Mouse (Mus musculus): ENCODE measurements around the gene Ociad1. TPM values are rescaled to one million over a fixed set of nuclear protein-coding genes. Genes with fewer than 3 reads are reported as not detected.

The Ociad1 gene
- polyA plus RNA-seq, 1 experiment from 2014 or later: 148 TPM

- no peak for ATAC-seq (ENCODE audit: low FRiP score)
- no peak overlapping the region for H3K27ac ChIP-seq (ENCODE audit: low read depth, low read length)
Observed at GRCm38 (mm10) chr5:73353978-73354377, 61.4 kb downstream of the Ociad1 start.

DNA sequence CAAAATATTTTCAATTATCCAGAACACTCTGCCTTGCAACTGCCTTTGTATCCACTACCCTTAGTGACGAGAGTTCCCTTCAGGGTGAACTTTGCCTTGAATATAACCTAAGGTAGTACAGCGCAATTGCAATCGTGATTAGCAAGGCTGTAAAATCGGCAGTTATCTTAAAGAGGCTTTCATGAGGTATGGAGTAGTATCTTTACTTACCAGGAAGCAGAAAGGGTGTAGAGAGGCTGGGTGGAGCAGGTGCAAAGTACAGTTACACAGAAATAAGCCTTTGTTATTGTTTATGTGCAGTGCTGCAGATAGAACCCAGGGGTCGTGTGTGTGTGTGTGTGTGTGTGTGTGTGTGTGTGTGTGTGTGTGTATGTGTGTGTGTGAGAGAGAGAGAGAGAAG, 62.8 kb downstream of the Ociad1 start:
- no peak overlapping the region for H3K4me2 ChIP-seq (replicated peaks; ENCODE audit: low read depth, low read length)
- no peaks in the 10 kb centered on the region for H3K9me3 ChIP-seq (ENCODE audit: control insufficient read depth, low read length)
- H3K4me3 ChIP-seq (ENCODE audit: low read depth, low read length): no peak overlapping the region
- H3K27me3 ChIP-seq (ENCODE audit: control insufficient read depth, insufficient read depth, low read length): 0 out of 2 replicates have a peak, but pooled peaks cover 2% of the 10 kb centered on the region
- no peak overlapping the region for H3K27ac ChIP-seq (ENCODE audit: low read depth, low read length)
- DNase-seq (ENCODE audit: low spot score): no peak
- no peak for ATAC-seq (ENCODE audit: low FRiP score)
- no peaks in the 10 kb centered on the region for H3K36me3 ChIP-seq (ENCODE audit: control insufficient read depth, insufficient read depth, low read length)
- H3K4me1 ChIP-seq (replicated peaks; ENCODE audit: control insufficient read depth, insufficient read depth, low read length): no peaks in the 10 kb centered on the region
- H3K9ac ChIP-seq (ENCODE audit: low read depth, low read length): no peak overlapping the region
- WGBS: 83% methylated on average over 5 of the region's 5 CpGs

More at GRCm38 (mm10) chr5:73353978-73354377, 61.4 kb downstream of the Ociad1 start:
- Histone ChIP-seq H3K9me3 (ENCODE audit: control insufficient read depth, low read length) (no peaks in the 10 kb centered on the region), H3K9ac (ENCODE audit: low read depth, low read length) (no peak overlapping the region), H3K36me3 (ENCODE audit: control insufficient read depth, insufficient read depth, low read length) (no peaks in the 10 kb centered on the region), H3K4me3 (ENCODE audit: low read depth, low read length) (no peak overlapping the region), H3K4me1 (replicated peaks; ENCODE audit: control insufficient read depth, insufficient read depth, low read length) (no peaks in the 10 kb centered on the region), H3K27me3 (ENCODE audit: control insufficient read depth, insufficient read depth, low read length) (no peaks in the 10 kb centered on the region), H3K4me2 (replicated peaks; ENCODE audit: low read depth, low read length) (no peak overlapping the region)
- WGBS: 78% methylated on average over 3 of the region's 3 CpGs
- DNase-seq (ENCODE audit: low spot score): no peak

DNA sequence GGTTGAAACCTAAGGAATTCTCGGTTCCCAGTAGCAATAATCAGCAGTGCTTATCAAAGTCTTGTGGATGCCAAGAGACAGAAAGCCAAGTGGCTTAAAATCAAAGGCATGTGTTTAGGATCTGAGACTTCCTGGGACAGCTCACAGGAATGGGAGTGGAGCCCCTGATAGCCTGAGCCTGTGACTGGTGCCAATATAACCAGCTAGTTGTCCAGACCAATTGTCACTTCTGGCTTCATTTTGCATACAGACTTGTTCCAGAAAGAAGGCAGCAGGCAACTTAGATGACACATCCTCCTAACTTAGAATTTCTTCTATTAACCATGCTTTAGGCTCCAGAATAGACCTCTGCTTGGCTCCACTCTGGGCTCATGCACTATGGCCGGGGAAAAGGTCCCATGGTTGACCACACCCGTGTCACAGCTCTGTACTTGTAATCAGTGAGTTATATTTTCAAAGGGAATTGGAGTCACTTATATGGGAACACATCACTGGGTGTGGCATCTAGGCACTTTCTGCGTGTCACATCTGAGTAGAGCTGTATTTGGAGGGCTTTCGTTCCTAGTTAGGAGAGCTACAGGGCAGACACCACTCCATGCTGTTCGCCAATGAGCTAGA, 66.7 kb downstream of the Ociad1 start:
- Histone ChIP-seq H3K9me3 (ENCODE audit: control insufficient read depth, low read length) (no peaks in the 10 kb centered on the region), H3K9ac (ENCODE audit: low read depth, low read length) (no peak overlapping the region), H3K36me3 (ENCODE audit: control insufficient read depth, insufficient read depth, low read length) (no peaks in the 10 kb centered on the region), H3K4me3 (ENCODE audit: low read depth, low read length) (no peak overlapping the region), H3K27ac (ENCODE audit: low read depth, low read length) (no peak overlapping the region), H3K4me2 (replicated peaks; ENCODE audit: low read depth, low read length) (no peak overlapping the region), H3K4me1 (replicated peaks; ENCODE audit: control insufficient read depth, insufficient read depth, low read length) (no peaks in the 10 kb centered on the region), H3K27me3 (ENCODE audit: control insufficient read depth, insufficient read depth, low read length) (0 out of 2 replicates have a peak, but pooled peaks cover 2% of the 10 kb centered on the region)
- WGBS: 85% methylated on average over 6 of the region's 6 CpGs
- DNase-seq (ENCODE audit: low spot score) (no peak), ATAC-seq (ENCODE audit: low FRiP score) (no peak)

- 0 out of 2 replicates have a peak overlapping the region, but pooled peaks have one; percentile 8 for H3K4me3 ChIP-seq (ENCODE audit: low read depth, low read length)
- H3K9me3 ChIP-seq (ENCODE audit: control insufficient read depth, low read length): no peaks in the 10 kb centered on the region
- 29% methylated on average over 12 of the region's 12 CpGs for WGBS
- no peaks in the 10 kb centered on the region for H3K4me1 ChIP-seq (replicated peaks; ENCODE audit: control insufficient read depth, insufficient read depth, low read length)
- 0 out of 2 replicates have a peak, but pooled peaks cover 2% of the 10 kb centered on the region for H3K27me3 ChIP-seq (ENCODE audit: control insufficient read depth, insufficient read depth, low read length)
- no peaks in the 10 kb centered on the region for H3K36me3 ChIP-seq (ENCODE audit: control insufficient read depth, insufficient read depth, low read length)
- no peak overlapping the region for H3K27ac ChIP-seq (ENCODE audit: low read depth, low read length)
- no peak overlapping the region for H3K9ac ChIP-seq (ENCODE audit: low read depth, low read length)
- DNase-seq (ENCODE audit: low spot score) (peak; percentile 25), ATAC-seq (ENCODE audit: low FRiP score) (0 out of 2 replicates have a peak, but pooled peaks have one; percentile 43)
- H3K4me2 ChIP-seq (replicated peaks; ENCODE audit: low read depth, low read length): peak overlapping the region; percentile 17; the same call in 1 of the 2 replicates
Observed at GRCm38 (mm10) chr5:73359752-73360141, 67.2 kb downstream of the Ociad1 start.

GRCm38 (mm10) chr5:73360240-73360639, 67.7 kb downstream of the Ociad1 start:
- 22% methylated on average over 12 of the region's 12 CpGs for WGBS
- no peak for ATAC-seq (ENCODE audit: low FRiP score)
- Histone ChIP-seq H3K4me1 (replicated peaks; ENCODE audit: control insufficient read depth, insufficient read depth, low read length) (no peaks in the 10 kb centered on the region), H3K4me2 (replicated peaks; ENCODE audit: low read depth, low read length) (no peak overlapping the region), H3K36me3 (ENCODE audit: control insufficient read depth, insufficient read depth, low read length) (no peaks in the 10 kb centered on the region), H3K9me3 (ENCODE audit: control insufficient read depth, low read length) (no peaks in the 10 kb centered on the region), H3K27ac (ENCODE audit: low read depth, low read length) (no peak overlapping the region), H3K9ac (ENCODE audit: low read depth, low read length) (no peak overlapping the region), H3K4me3 (ENCODE audit: low read depth, low read length) (0 out of 2 replicates have a peak overlapping the region, but pooled peaks have one; percentile 8), H3K27me3 (ENCODE audit: control insufficient read depth, insufficient read depth, low read length) (0 out of 2 replicates have a peak, but pooled peaks cover 2% of the 10 kb centered on the region)
- no peak for DNase-seq (ENCODE audit: low spot score)

GRCm38 (mm10) chr5:73362338-73362737, 69.8 kb downstream of the Ociad1 start:
- Histone ChIP-seq H3K4me2 (replicated peaks; ENCODE audit: low read depth, low read length) (no peak overlapping the region), H3K4me1 (replicated peaks; ENCODE audit: control insufficient read depth, insufficient read depth, low read length) (no peaks in the 10 kb centered on the region), H3K36me3 (ENCODE audit: control insufficient read depth, insufficient read depth, low read length) (no peaks in the 10 kb centered on the region), H3K4me3 (ENCODE audit: low read depth, low read length) (no peak overlapping the region), H3K27me3 (ENCODE audit: control insufficient read depth, insufficient read depth, low read length) (0 out of 2 replicates have a peak, but pooled peaks cover 2% of the 10 kb centered on the region), H3K9me3 (ENCODE audit: control insufficient read depth, low read length) (no peaks in the 10 kb centered on the region), H3K9ac (ENCODE audit: low read depth, low read length) (no peak overlapping the region), H3K27ac (ENCODE audit: low read depth, low read length) (no peak overlapping the region)
- no peak for ATAC-seq (ENCODE audit: low FRiP score)
- 87% methylated on average over 7 of the region's 7 CpGs for WGBS
- no peak for DNase-seq (ENCODE audit: low spot score)

GRCm38 (mm10) chr5:73362791-73363190, 70.2 kb downstream of the Ociad1 start:
- no peak overlapping the region for H3K4me2 ChIP-seq (replicated peaks; ENCODE audit: low read depth, low read length)
- WGBS: 90% methylated on average over 5 of the region's 5 CpGs
- H3K27me3 ChIP-seq (ENCODE audit: control insufficient read depth, insufficient read depth, low read length): 0 out of 2 replicates have a peak, but pooled peaks cover 2% of the 10 kb centered on the region
- H3K9ac ChIP-seq (ENCODE audit: low read depth, low read length): no peak overlapping the region
- DNase-seq (ENCODE audit: low spot score) (no peak), ATAC-seq (ENCODE audit: low FRiP score) (no peak)
- H3K4me3 ChIP-seq (ENCODE audit: low read depth, low read length): no peak overlapping the region
- no peaks in the 10 kb centered on the region for H3K9me3 ChIP-seq (ENCODE audit: control insufficient read depth, low read length)
- H3K36me3 ChIP-seq (ENCODE audit: control insufficient read depth, insufficient read depth, low read length): no peaks in the 10 kb centered on the region
- no peak overlapping the region for H3K27ac ChIP-seq (ENCODE audit: low read depth, low read length)
- H3K4me1 ChIP-seq (replicated peaks; ENCODE audit: control insufficient read depth, insufficient read depth, low read length): no peaks in the 10 kb centered on the region
